Mouse (Mus musculus) yolk sac, embryonic 10.5 days (tissue): Measurements from ENCODE around the gene Kirrel.

Source experiments
- DNase-seq: peaks from one replicate; pipeline ENCODE4 v3.0.0-alpha.2; 2017; ENCODE audit warnings: low spot score

Gene Kirrel

GRCm38 (mm10) chr3:87174096-87174768 lies at the start of gene Kirrel:
Gene Kirrel (minus strand): TSS chr3:87174747.
- peak; percentile 87 for DNase-seq

DNA sequence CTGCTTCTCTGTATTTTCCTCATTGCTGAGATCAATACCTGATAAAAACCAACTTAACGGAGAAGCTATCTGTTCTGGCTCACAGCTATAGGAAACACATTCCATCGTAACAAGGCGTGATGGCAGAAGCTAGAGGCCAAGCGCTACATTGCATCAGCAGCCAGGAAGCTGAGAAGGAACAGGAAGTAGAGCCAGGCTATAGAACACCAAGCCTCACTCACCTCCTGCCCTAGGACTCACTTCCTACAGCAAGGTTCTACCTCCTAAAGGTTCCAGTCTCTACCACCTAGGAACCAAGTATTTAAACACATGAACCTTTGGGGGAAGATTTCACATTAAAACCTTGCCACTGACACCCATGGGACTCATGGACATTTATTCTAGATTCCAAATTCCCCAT lies 49.1 kb upstream of the Kirrel start:
- DNase-seq = no peak

DNA sequence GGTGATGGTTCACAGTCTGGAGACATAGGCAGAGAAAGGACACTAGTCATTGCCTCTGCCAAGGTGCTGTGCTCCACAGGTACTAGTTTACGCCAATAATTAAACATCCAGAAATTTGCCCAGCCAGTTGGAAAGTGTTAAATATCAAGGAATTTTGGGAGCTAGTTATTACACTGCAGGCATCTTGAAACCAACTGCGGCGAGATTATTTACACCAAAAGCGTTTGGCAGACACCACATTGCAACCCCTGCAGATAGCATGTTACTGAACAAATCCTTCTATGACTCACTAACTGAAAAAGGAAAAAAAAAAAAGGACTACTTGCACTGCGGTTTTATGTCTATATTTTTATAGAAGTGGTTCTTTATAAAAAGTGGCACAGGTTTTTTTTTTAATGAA lies 47.8 kb upstream of the Kirrel start:
- no peak for DNase-seq

GRCm38 (mm10) chr3:87215176-87215575 lies 40.6 kb upstream of the Kirrel start:
- DNase-seq = no peak

GRCm38 (mm10) chr3:87214221-87214864 lies 39.8 kb upstream of the Kirrel start:
- no peak for DNase-seq

- DNase-seq = no peak
Observed at GRCm38 (mm10) chr3:87206336-87207075, 32.0 kb upstream of the Kirrel start.

DNA sequence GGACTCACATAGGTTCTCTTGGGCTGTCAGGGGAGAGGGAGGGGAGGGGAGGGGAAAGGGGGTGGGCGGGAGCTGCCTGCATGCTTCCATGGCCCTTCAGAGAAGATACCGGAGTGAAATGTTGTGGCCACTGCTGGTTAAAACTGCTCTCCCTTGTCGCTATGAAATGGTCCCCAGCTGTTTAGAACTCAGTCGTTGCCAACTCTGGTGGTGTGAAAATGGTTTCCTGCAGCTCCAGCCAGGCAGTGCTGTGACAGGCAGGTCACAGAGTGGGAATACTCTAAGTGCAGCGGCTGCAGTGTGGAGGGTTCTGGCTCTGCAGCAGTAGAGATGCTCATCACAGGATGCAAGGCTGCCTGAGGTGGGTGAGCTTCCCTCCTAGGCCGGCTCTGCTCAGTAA lies 22.1 kb upstream of the Kirrel start:
- no peak for DNase-seq

DNA sequence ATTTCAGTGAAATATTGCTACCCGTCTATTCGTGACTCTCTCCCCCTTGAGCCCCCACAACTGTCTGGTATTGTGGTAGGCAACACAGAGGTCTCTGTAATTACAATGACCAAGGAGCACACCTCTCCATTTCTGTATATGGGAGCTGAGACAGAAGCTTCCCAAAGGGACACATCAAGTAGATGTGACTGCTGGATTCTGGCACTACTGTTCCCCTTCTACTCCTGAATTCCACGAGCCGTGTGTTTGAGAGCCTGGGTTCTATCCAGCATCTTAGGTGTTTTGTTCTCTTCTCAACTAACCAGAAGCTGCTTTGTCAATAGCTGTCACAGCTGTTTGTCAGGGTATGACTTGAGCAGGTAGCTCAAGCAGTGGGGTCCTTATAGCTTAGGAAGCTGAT lies 20.5 kb upstream of the Kirrel start:
- DNase-seq = no peak

DNA sequence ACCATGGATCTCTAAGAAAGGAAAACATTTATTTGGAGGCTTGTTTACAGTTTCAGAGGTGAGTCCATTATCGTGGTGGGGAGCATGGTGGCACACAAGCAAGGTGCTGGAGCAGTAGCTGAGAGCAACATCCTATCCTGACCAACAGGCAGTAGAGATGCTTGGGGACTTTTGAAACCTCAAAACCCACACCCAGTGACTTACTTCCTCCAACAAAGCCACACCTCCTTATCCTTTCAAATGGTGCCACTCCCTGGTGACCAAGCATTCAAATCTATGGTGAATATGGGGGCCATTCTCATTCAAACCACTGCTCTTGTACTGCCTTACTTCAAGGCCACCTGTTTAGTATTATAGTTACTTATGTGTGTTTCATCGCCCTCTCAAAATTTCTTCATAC lies 20.0 kb upstream of the Kirrel start:
- no peak for DNase-seq

DNA sequence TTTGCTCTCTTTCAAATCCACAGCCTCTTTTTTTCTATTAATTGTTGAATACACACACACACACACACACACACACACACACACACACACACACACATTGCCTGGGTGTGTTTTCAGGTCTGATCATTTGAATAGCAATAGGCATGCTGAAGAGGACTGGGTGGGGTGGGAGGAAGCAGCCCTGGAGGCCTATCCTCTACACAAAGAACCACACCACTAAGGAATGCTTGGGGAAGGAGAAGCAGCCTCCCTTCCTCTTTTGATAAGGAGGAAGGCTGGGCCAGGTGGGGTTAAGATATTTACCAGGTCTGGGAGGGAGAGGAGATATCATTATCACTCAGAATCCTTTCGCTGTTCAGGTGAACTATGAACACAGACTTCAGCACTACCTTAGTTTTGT lies 19.2 kb upstream of the Kirrel start:
- DNase-seq = no peak

GRCm38 (mm10) chr3:87193352-87193751 lies 18.8 kb upstream of the Kirrel start:
- DNase-seq = no peak

DNA sequence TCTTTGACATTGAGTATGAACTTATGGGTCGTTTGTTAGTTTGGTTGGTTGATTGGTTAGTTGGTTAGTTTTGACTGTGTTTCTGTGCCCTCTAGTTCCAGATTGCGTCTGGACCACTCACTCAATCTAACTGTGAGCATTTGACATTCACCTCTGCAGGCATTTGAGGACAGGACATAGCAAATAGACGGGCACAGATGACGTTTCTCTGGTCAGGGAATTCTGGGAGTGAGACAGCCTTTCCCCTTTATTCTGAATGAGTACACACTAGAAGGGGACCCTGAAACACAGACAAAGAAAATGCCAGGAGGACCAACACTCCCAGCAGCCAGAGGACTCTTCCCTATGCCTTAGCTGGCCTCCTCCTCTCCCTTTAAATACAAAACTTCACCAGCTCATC lies 2.1 kb upstream of the Kirrel start:
- DNase-seq = no peak

- DNase-seq = no peak
Observed at GRCm38 (mm10) chr3:87175438-87175815, 880 bp upstream of the Kirrel start.

DNA sequence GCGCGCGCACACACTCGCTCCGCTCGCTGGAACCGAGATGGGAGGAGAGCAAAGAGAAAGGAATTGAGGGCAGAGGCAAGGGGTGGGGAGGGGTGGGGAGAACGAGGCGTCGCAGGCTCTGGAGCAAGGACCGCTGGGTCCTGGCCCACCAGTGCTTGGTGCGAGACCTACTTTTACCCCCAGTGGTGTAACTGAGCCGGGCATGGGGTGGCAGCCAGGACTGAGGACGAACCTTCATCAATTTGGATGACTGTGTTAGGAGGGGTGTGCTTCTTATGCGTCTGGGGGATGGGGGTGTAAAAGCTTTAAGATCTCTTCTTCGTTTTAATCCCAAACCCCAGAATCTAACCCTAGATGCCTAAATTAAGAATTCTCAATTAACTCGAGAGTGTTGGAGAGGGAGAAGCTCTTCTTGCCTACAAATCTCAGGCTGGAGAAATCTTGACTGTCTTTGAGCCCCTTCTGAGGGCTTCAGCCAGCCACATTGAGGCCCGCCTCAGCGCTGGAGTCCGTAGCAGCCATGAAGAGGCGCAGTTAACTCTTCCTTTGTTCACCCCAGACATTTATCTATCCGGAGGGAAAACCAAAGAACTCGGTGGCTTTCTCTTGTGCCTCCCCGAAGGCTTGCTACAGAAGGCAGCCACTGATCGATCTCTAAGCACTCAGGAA lies 356 bp upstream of the Kirrel start:
- no peak for DNase-seq

DNA sequence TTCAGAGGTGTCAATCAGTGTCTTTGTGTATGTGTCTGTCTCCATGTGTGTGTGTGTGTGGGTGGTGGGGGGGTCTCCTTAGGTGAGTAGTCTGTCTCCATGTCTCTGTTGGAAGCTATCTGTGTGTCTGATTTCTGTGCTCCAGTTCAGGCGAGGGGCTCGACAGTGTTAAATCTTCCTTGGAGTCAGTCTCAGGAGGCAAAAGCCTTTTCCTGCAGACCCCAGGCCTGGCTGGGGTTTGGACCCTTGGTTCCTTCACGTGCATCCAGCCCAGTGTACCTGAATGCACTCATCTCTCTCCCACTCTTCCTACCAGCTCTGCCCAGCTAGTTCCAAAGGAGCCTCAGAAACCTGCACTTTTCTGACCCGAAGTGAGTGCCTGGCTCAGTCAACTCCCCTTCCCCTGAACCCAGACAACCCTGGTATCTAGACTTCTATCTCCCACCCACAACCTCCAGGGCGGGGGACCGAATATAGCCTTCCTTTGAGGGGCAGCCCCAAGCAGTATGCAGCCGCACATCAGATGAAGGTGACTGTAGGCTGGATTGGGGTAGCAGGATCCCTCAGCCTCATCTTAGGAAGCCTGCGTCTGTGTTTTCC lies 961 bp downstream of the Kirrel start:
- no peak for DNase-seq

DNA sequence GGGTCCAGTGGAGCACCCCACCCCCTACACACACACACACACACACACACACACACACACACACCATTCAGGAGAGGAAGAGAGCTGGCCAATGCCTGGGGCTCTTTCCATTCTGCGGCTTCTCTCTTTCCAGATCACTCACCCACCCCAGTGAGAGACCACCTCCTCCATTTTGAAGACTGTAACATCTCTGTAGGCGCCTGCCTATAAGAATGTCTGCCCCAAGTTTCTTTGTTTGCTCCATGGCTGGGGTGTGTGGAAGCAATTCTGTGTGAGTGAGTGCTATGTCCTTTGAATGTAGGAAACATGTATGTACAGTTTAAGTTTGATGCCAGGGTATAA lies 1.5 kb downstream of the Kirrel start:
- DNase-seq = no peak

DNA sequence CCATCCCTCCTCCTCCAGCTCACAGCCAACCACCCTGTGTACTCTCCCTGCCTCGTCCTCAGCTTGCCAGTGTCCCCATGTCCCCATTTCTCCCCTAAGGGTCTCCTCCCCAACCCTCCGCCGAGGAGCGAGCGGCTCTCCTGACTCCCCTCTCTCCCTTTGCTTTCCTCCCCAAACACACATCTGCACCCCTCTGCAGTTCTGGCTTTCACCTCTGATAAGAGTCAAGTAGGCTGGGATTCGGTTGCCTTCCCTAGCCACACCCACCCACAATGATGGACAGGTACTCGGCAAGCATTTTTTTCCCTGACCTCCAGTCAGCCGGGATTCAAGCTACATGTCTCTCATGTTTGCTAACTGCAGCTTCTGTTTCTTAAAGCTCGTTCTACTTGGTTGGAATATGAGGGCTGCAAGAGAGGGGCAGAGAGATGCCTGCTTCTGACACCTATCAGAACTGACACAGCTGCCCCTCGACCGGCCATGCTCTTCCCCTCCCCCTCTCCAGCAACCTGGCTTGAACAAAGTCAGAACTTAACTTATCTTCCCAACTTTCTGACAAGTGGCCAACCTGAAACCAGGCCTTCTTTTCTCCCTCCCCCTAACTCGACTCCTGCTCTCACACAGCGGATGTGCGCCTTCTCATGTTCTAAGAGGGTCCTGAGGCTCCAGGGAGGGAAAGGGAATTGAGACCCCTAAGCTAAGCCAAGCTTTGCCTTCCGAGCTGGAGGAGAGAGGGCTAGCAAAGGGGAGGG lies 2.0 kb downstream of the Kirrel start:
- peak; percentile 58 for DNase-seq

- no peak for DNase-seq
Observed at GRCm38 (mm10) chr3:87171201-87172100, 3.1 kb downstream of the Kirrel start.

DNA sequence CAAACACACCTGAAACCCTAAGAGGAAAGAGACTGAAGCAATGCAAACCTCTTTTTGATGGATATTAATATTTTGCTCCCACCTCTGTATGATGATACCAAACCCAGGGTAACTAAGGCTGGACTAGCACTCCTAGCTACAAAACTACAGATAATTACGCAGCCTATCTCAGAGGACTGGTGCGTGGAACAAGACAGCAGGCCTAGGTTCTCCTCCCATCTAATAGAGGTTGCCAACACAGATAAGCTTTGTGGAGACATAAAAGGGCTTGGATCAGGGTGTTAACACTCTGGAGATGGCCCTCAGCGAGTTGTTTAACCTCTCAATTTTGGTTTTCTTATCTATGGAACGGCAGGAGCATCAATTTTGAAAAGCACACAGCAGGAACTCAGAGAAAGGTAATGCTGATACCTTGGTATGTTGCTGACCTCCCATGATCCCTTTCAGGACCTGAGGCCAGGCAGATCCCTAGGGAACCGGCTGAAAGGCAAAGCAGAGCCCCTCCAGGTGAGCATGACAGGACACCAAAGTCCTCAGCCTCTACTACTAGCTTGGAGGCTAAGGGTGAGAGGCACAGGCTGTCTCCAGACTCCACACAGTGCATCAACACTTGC lies 5.0 kb downstream of the Kirrel start:
- no peak for DNase-seq

DNA sequence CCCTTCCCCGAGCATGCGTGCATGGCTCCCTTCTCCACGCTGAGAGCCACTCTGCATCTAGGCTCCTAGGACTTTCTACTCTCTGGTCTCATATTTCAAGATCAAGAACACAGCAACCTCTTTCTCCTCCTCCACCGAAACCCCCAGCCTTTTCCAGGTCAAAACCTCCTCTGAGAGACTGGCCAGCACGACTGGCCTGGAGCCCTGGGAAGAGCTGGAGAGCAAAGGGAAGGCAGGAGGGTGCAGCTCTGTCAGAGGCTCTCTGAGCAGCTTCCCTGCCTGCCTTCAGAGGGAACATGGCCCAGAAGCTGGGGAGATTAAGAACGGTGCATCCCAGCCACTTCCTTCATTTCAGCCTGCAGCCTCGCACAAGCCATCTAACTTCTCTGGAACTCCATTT lies 5.8 kb downstream of the Kirrel start:
- no peak for DNase-seq
